Comparison of ENCODE assay signal across 27 mouse cellular contexts in the genomic region with DNA sequence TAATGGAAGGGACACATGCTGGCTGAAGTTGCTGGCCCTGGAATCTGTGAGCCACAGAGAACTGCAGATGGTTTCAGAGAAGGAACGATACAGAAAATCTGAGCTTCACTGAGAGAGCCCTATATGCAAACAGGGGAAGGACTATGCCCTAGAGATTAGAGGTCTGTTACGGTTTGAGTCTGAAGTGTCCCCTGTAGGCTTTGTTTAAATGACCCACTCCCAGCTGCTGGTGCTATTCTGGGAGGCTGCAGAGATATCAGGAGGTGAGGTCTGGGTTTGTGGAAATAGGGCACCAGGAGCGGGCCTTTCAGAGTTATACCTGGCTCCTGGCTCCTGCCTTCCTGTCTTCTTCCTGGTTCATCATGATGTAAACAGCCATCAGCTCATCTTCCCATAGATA.
DNase-seq lines count a peak whose midpoint lies in the region; ATAC-seq and TF ChIP-seq lines count a peak whose summit lies in the region.
"Had no signal": no experiment of that assay in that cellular context is flagged by ENCODE, and none has a peak within 500 bp of the region (broad histone marks: within the 10 kb centered on the region; RNA-seq: fewer than 3 reads in every experiment).

No protein-coding gene starts in this region.

- H3K4me1 ChIP-seq in heart, embryonic 10.5 days: peaks cover 50% of the 10 kb centered on the region
- peaks cover 45% of the 10 kb centered on the region for H3K4me1 ChIP-seq in heart, embryonic 13.5 days
- peaks cover 16% of the 10 kb centered on the region for H3K4me1 ChIP-seq in heart, embryonic 16.5 days (ENCODE audit: control insufficient read depth, insufficient read depth, low read length)
- peaks cover 7% of the 10 kb centered on the region; the same call in 1 of the 2 replicates for H3K4me1 ChIP-seq in midbrain, embryonic 11.5 days (ENCODE audit: control insufficient read depth, insufficient read depth, low read length)
- H3K4me1 ChIP-seq in midbrain, postnatal 0 days (ENCODE audit: insufficient read depth, low read length): no peaks in the 10 kb centered on the region
- H3K4me1 ChIP-seq: embryonic facial prominence, embryonic 15.5 days; intestine, embryonic 15.5 days had no signal

- H3K9me3 ChIP-seq in heart, embryonic 10.5 days: no peaks in the 10 kb centered on the region
- no peaks in the 10 kb centered on the region for H3K9me3 ChIP-seq in heart, embryonic 13.5 days
- H3K9me3 ChIP-seq in heart, embryonic 16.5 days (replicated peaks; ENCODE audit: control insufficient read depth, low read length): no peaks in the 10 kb centered on the region
- no peaks in the 10 kb centered on the region for H3K9me3 ChIP-seq in midbrain, embryonic 11.5 days (ENCODE audit: control insufficient read depth, low read length)
- no peaks in the 10 kb centered on the region for H3K9me3 ChIP-seq in midbrain, postnatal 0 days (ENCODE audit: low read length)
- H3K9me3 ChIP-seq: embryonic facial prominence, embryonic 12.5 days; embryonic facial prominence, embryonic 15.5 days; hindbrain, embryonic 10.5 days; hindbrain, embryonic 13.5 days; intestine, embryonic 15.5 days; kidney, embryonic 15.5 days had no signal

- no peak for ATAC-seq in heart, embryonic 13.5 days (ENCODE audit: extremely low read depth, insufficient number of reproducible peaks, low FRiP score, low TSS enrichment)
- ATAC-seq in heart, embryonic 16.5 days (replicated peaks; ENCODE audit: extremely low read depth, insufficient read depth, low FRiP score): peak; percentile 58
- ATAC-seq in midbrain, embryonic 11.5 days (ENCODE audit: low FRiP score): no peak
- ATAC-seq in midbrain, postnatal 0 days (ENCODE audit: low FRiP score): no peak
- ATAC-seq: forebrain, embryonic 14.5 days; forebrain, postnatal 0 days; hindbrain, embryonic 16.5 days; intestine, embryonic 15.5 days had no signal

- H3K27ac ChIP-seq in heart, embryonic 10.5 days: peak overlapping the region; percentile 13; the same call in 1 of the 2 replicates
- H3K27ac ChIP-seq in heart, embryonic 13.5 days (replicated peaks): peak overlapping the region; percentile 80
- peak overlapping the region; percentile 28 for H3K27ac ChIP-seq in heart, embryonic 16.5 days (ENCODE audit: low read length)
- H3K27ac ChIP-seq in midbrain, embryonic 11.5 days (ENCODE audit: low read depth, low read length): no peak overlapping the region
- H3K27ac ChIP-seq in midbrain, postnatal 0 days (ENCODE audit: low read depth, low read length): no peak overlapping the region
- H3K27ac ChIP-seq: embryonic facial prominence, embryonic 12.5 days; embryonic facial prominence, embryonic 15.5 days; hindbrain, embryonic 13.5 days; intestine, embryonic 15.5 days; kidney, embryonic 15.5 days had no signal

- no peak for DNase-seq in heart, embryonic 10.5 days (ENCODE audit: low spot score)
- DNase-seq in heart, postnatal 36 days: no peak
- DNase-seq in heart, postnatal 4 days: no peak
- no peak for DNase-seq in heart, adult 18-20 months
- peak; percentile 17 for DNase-seq in midbrain, embryonic 11.5 days (ENCODE audit: low spot score, missing footprints)
- no peak for DNase-seq in midbrain, postnatal 0 days (ENCODE audit: low spot score)
- DNase-seq: adrenal gland, adult 2 months; adrenal gland, postnatal 14 days; B cell, adult 2 months; cerebellum, adult 11 months; cerebellum, adult 2 months; cerebellum, adult 9-11 months; cerebellum, postnatal 25 days; forebrain, postnatal 0 days; gastrocnemius, postnatal 25 days; kidney, adult 11 months; kidney, adult 8-10 months had no signal

- 36% methylated on average over 3 of the region's 3 CpGs for WGBS in heart, embryonic 10.5 days
- WGBS in heart, embryonic 13.5 days: 42% methylated on average over 3 of the region's 3 CpGs
- WGBS in heart, embryonic 16.5 days: 45% methylated on average over 3 of the region's 3 CpGs
- WGBS in midbrain, embryonic 11.5 days: 79% methylated on average over 3 of the region's 3 CpGs
- WGBS in midbrain, postnatal 0 days: 82% methylated on average over 3 of the region's 3 CpGs

- H3K4me2 ChIP-seq in heart, embryonic 13.5 days: peak overlapping the region; percentile 14; the same call in 1 of the 2 replicates
- H3K4me2 ChIP-seq in heart, embryonic 16.5 days (ENCODE audit: low read depth, low read length): no peak overlapping the region
- no peak overlapping the region for H3K4me2 ChIP-seq in midbrain, embryonic 11.5 days
- no peak overlapping the region for H3K4me2 ChIP-seq in midbrain, postnatal 0 days (ENCODE audit: low read depth, low read length, poor library complexity, severe bottlenecking)
- H3K4me2 ChIP-seq: embryonic facial prominence, embryonic 12.5 days; embryonic facial prominence, embryonic 15.5 days; hindbrain, embryonic 13.5 days; intestine, embryonic 15.5 days; kidney, embryonic 15.5 days had no signal

- no peak overlapping the region for H3K4me3 ChIP-seq in heart, embryonic 10.5 days
- no peak overlapping the region for H3K4me3 ChIP-seq in heart, embryonic 13.5 days
- H3K4me3 ChIP-seq in heart, embryonic 16.5 days (ENCODE audit: low read length): no peak overlapping the region
- no peak overlapping the region for H3K4me3 ChIP-seq in midbrain, embryonic 11.5 days (ENCODE audit: low read depth, low read length)
- H3K4me3 ChIP-seq in midbrain, postnatal 0 days (ENCODE audit: low read depth, low read length): no peak overlapping the region
- H3K4me3 ChIP-seq: embryonic facial prominence, embryonic 12.5 days; embryonic facial prominence, embryonic 15.5 days; hindbrain, embryonic 10.5 days; hindbrain, embryonic 13.5 days; intestine, embryonic 15.5 days; kidney, embryonic 15.5 days had no signal

- no peaks in the 10 kb centered on the region for H3K36me3 ChIP-seq in heart, embryonic 10.5 days
- H3K36me3 ChIP-seq in heart, embryonic 13.5 days: no peaks in the 10 kb centered on the region
- H3K36me3 ChIP-seq in heart, embryonic 16.5 days (ENCODE audit: control insufficient read depth, insufficient read depth): no peaks in the 10 kb centered on the region
- H3K36me3 ChIP-seq in midbrain, embryonic 11.5 days (ENCODE audit: control insufficient read depth, insufficient read depth, low read length): no peaks in the 10 kb centered on the region
- H3K36me3 ChIP-seq in midbrain, postnatal 0 days (ENCODE audit: insufficient read depth, low read length): no peaks in the 10 kb centered on the region
- H3K36me3 ChIP-seq: embryonic facial prominence, embryonic 12.5 days; embryonic facial prominence, embryonic 15.5 days; hindbrain, embryonic 10.5 days; hindbrain, embryonic 13.5 days; intestine, embryonic 15.5 days; kidney, embryonic 15.5 days had no signal

- H3K9ac ChIP-seq in heart, embryonic 13.5 days: 0 out of 2 replicates have a peak overlapping the region, but pooled peaks have one; percentile 24
- no peak overlapping the region for H3K9ac ChIP-seq in heart, embryonic 16.5 days (ENCODE audit: low read length)
- H3K9ac ChIP-seq in midbrain, embryonic 11.5 days (ENCODE audit: low read length): no peak overlapping the region
- H3K9ac ChIP-seq in midbrain, postnatal 0 days (replicated peaks; ENCODE audit: low read length, poor library complexity, severe bottlenecking): no peak overlapping the region
- H3K9ac ChIP-seq: embryonic facial prominence, embryonic 12.5 days; embryonic facial prominence, embryonic 15.5 days; forebrain, postnatal 0 days; hindbrain, embryonic 13.5 days; intestine, embryonic 15.5 days; kidney, embryonic 15.5 days had no signal

- intact Hi-C loops in heart, postnatal 36 days (cut with DNase I): no loop called here

- no peak for TF ChIP-seq CTCF in midbrain, postnatal 0 days (IDR thresholded peaks at IDR 0.05)

- no peaks in the 10 kb centered on the region; the same call in 1 of the 2 replicates for H3K27me3 ChIP-seq in heart, embryonic 10.5 days (ENCODE audit: insufficient read depth, poor library complexity, severe bottlenecking)
- no peaks in the 10 kb centered on the region for H3K27me3 ChIP-seq in heart, embryonic 13.5 days (replicated peaks)
- H3K27me3 ChIP-seq in heart, embryonic 16.5 days (ENCODE audit: control insufficient read depth, insufficient read depth, low read length): no peaks in the 10 kb centered on the region
- no peaks in the 10 kb centered on the region for H3K27me3 ChIP-seq in midbrain, embryonic 11.5 days (ENCODE audit: control insufficient read depth, insufficient read depth, low read length)
- H3K27me3 ChIP-seq in midbrain, postnatal 0 days (ENCODE audit: insufficient read depth, low read length): no peaks in the 10 kb centered on the region
- H3K27me3 ChIP-seq: embryonic facial prominence, embryonic 12.5 days; embryonic facial prominence, embryonic 15.5 days; intestine, embryonic 15.5 days; kidney, embryonic 15.5 days had no signal

Comparison
In these comparisons a context has a peak if more than half of its experiments do, and no peak if none do; other contexts are left out.
1. H3K27ac ChIP-seq: peak in heart, embryonic 10.5 days (single experiment), heart, embryonic 13.5 days (single experiment) and heart, embryonic 16.5 days (single experiment); none in midbrain, embryonic 11.5 days (single experiment) and midbrain, postnatal 0 days (single experiment).